Mouse (Mus musculus): ENCODE results near the gene Ccdc92. TPM values are rescaled to one million over a fixed set of nuclear protein-coding genes. Genes with fewer than 3 reads are reported as not detected.

Gene Ccdc92
- 1 to 10 TPM; 6.4 to 8.4 TPM for total RNA-seq (2021)
- long read RNA-seq, experiment 1, transcript Ccdc92-201 (4 exons, 2,473 nt) = major isoform, 17 of 20 reads
- long read RNA-seq, experiment 1, partial matches to known transcripts = 0 of 20 reads
- long read RNA-seq, experiment 1, other reads (novel, unspliced or antisense) = 3 of 20 reads
- long read RNA-seq, experiment 2, transcript Ccdc92-201 (4 exons, 2,473 nt) = major isoform, 14 of 16 reads
- long read RNA-seq, experiment 2, partial matches to known transcripts = 0 of 16 reads
- long read RNA-seq, experiment 2, other reads (novel, unspliced or antisense) = 2 of 16 reads

GRCm38 (mm10) chr5:124862013-124862866, at the start of gene Ccdc92, which contains the start of gene Zfp664:
Gene Ccdc92, minus strand, starts transcription at chr5:124862424.
Gene Zfp664, plus strand, starts transcription at chr5:124862691.
- DNase-seq (ENCODE audit: low spot score in 2 of 2) = peak; percentile 93 to 97

DNA sequence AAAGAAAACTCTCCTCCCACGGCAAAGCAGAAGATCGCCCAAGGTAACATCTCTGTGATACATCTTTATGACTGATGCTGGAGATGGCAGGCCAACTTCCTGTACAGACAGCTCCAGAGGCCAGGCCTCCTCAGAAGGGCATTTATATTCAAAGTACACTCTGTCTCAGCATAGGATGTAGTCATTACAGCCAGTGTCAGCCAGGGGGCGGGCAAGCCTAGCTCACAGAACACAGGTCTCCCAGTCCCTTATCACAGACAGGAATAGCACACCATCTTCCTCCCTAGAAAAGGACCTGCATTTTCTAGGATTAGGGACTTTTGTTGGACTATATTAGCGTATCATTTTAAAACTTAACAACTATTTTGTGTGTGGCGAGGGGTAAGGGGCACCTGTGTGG, 46.6 kb upstream of the Ccdc92 start:
- DNase-seq (ENCODE audit: low spot score in 2 of 2) = peak; percentile 77 to 82

- DNase-seq (ENCODE audit: low spot score in 2 of 2) = no peak
Observed at GRCm38 (mm10) chr5:124906890-124907289, 44.7 kb upstream of the Ccdc92 start.

- DNase-seq (ENCODE audit: low spot score in 2 of 2) = no peak
Observed at GRCm38 (mm10) chr5:124903852-124904251, 41.6 kb upstream of the Ccdc92 start.

- no peak for DNase-seq (ENCODE audit: low spot score in 2 of 2)
Observed at GRCm38 (mm10) chr5:124902195-124902594, 40.0 kb upstream of the Ccdc92 start.

GRCm38 (mm10) chr5:124901675-124902074, 39.5 kb upstream of the Ccdc92 start:
- DNase-seq (ENCODE audit: low spot score in 2 of 2) = no peak

- no peak for DNase-seq (ENCODE audit: low spot score in 2 of 2)
Observed at GRCm38 (mm10) chr5:124900738-124901490, 38.7 kb upstream of the Ccdc92 start.

DNA sequence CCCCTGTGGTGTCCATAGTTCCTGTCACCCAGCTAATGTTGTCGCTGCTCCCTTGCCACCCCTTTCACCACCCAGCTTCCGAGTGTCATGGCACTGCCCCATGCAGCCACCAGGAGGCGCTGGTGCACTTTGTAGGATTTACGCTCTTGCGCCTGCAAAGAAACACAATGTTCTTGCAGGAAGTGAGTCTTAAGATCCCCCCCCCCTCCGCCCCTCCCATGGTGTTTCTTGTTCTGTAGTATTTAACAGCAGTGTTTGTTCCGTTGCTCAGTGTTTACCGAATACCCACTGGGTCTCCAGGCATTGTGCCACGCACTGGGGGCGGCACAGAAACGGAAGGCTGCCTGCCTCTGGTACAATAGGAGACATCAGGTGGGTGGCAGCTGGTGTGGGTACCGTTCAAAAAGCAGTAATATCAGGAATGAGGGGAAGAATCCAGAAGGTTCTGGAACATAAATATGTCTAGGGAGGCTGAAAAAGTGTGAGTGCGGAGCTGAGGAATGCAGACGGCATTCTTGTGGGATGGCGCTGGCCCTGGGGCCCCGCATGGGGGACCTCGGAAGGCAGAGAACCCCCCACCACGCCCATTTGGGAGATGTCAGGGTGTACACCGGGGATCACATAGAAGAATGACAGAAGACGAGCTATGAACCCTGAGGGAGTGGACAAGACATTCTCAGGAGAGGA, 37.9 kb upstream of the Ccdc92 start:
- peak; percentile 88 to 90 for DNase-seq (ENCODE audit: low spot score in 2 of 2)

DNA sequence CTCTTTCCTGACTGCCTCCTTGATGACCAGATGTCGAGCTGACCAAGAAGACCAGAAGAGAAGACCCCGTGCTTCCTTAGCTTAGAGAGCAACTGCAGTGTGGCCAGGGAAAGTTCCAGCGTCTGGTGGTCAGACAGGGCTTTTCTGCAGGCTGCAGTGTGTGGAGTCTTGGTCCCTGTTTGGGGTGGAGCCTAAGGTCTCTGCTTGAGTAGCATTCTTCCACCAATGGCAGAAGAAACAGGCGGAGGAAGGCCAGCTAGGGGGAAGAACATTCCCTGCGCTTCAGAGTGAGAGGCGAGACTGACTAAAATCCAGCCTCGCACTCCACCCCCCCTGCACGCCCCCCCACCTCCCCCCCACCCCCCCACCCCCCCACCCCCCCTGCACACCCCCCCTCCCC, 33.9 kb upstream of the Ccdc92 start:
- DNase-seq (ENCODE audit: low spot score in 2 of 2) = no peak

GRCm38 (mm10) chr5:124891921-124892370, 29.7 kb upstream of the Ccdc92 start:
- DNase-seq (ENCODE audit: low spot score in 2 of 2) = peak; percentile 36 to 51

DNA sequence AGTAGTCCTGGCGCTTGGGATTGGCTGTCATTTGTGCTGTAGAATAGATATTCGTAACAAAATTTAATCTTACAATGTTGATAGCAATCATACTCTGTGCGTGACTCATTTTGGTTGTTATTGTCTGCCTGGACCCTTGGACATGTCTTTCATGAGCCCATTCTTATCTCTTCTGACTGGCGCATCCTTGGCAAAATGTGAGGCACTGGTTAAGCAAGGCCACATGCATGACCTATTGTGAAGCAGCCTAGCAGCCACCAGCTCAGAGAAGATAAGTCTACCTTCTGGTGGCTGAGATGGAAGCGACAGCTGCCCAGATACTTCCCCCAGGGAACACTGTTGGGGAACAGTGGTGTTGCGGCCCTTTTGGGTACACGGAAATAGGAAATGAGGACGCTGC, 26.4 kb upstream of the Ccdc92 start:
- peak in 1 of 2 experiments; percentile 29 for DNase-seq (ENCODE audit: low spot score in 2 of 2)

DNA sequence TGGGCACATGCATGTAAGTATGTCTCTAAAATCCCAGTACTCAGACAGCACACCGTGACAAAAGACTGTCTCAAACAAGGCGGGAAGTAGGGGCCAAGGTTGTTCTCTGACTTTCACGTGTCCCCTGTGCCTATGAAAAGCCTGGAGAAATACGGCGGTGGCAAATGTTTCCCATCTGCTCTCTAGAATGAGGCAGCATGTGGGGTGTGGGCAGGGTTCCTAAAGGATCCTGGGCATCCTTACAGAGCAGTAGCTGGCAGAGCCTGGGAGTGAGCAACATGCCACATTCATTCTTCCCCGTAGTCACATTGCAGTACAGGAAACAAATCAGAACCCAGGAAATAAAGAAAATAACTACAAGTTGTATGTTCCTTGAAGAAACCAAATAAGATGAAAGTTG, 21.7 kb upstream of the Ccdc92 start:
- DNase-seq (ENCODE audit: low spot score in 2 of 2) = no peak

- DNase-seq (ENCODE audit: low spot score in 2 of 2) = no peak
Observed at GRCm38 (mm10) chr5:124879801-124880200, 17.6 kb upstream of the Ccdc92 start.

DNA sequence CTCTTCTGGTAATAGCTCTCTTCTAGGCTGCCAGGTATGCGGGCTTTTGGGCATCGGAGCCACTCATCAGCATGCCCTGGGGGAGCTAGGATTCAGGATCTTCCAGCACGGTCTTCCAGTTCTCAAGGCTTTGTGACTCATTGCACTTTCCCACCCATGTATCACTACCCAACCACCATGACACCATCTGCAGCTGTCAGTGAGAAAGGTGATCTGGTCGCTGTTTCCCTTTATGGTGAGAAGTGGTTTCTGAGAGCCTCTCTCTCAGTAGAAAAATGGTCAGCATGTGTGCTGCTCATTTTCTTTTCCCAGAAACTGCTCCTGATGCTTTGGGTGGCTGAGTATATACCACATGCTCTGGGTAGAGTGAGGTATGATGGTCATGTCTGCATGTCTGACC, 17.0 kb upstream of the Ccdc92 start:
- no peak for DNase-seq (ENCODE audit: low spot score in 2 of 2)

- no peak for DNase-seq (ENCODE audit: low spot score in 2 of 2)
Observed at GRCm38 (mm10) chr5:124873890-124874601, 11.8 kb upstream of the Ccdc92 start.

DNA sequence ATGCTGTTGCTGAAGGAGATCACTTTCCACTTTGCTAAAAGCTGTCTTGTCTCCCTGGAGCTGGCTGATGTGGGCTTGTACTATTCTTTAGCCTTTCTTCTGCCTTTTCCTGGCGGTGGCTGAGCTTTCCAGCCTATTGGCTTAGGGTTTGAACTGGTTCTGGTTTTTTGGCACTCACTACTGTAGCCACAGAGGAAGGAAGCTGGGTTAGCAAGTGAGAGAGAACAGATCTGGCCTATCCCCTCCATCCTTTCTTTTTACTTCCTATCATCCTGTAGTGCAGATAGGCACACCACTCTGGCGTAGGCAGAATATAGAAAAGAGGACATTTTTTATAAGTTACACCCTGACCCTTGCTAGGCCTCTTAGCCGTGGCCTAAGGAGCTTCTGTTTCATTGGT, 10.9 kb upstream of the Ccdc92 start:
- DNase-seq (ENCODE audit: low spot score in 2 of 2) = no peak

DNA sequence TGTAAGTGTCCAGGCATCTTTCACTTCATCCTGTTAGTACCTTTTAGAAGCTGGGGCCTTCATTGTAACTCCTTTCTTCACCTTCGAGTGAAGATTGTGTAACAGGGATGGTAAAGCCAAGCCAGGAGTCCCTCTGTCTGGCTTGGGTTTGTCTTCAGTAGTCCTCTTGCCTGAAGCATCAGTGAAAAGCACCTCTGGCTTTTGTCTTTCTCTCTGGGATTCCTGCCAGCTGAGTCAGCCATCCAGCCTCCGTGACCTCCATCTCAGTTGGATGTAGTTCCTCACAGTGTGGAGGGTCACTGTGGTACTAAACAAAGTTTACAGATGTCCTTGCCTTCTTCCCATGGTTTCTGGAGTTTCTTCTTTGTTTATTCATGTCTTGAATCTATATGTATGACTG, 9.8 kb upstream of the Ccdc92 start:
- peak in 1 of 2 experiments; percentile 60 for DNase-seq (ENCODE audit: low spot score in 2 of 2)

GRCm38 (mm10) chr5:124868981-124869380, 6.8 kb upstream of the Ccdc92 start:
- peak; percentile 50 to 56 for DNase-seq (ENCODE audit: low spot score in 2 of 2)

GRCm38 (mm10) chr5:124862871-124863741, 882 bp upstream of the Ccdc92 start:
- DNase-seq (ENCODE audit: low spot score in 2 of 2) = peak; percentile 25 to 49

Data from adrenal gland, adult 18-20 months (tissue).